Mouse (Mus musculus): ENCODE results near the gene Thap3.

Gene Thap3

DNA sequence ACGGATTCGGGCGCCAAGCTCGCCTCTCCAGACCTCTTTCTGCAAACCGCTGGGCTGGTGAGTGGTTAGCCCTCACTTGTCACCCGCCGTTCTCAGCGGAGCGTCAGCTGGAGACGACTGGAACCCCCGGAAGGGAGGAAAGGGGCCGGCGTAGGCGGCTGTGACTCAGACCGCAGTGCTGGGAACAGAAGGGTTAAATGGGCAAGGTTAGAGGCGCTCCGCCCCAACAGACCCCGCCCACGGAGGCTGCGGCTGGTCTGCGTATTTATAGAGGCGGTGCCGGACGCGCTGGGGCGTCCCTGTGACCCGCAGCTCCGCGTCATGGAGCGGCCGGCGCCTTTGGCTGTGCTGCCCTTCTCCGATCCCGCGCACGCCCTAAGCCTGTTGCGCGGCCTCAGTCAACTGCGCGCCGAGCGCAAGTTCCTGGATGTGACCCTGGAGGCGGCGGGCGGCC lies 19.9 kb upstream of the Thap3 start, which contains the start of gene Klhl21:
Gene Klhl21, plus strand, starts transcription at position 182 of the 454 bp plus-strand sequence.
- peak; percentile 94 to 95 for DNase-seq

DNA sequence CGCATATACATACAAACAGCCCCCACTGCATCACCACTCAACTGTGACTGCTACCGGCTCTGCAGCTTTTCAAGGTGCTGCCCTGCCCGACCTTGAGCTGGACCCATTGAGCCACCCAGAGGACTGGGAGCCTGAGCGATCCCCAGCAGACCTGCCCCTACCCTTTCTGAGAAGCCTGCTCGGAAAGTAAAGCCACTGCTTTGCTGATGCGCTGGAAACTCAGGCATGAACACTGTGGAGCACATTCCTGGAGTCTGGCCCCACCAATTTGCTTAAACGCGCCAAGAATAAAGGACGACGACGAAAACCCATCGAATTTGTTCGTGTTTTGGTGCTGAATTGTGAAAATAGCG lies 19.3 kb upstream of the Thap3 start:
- DNase-seq: no peak

DNA sequence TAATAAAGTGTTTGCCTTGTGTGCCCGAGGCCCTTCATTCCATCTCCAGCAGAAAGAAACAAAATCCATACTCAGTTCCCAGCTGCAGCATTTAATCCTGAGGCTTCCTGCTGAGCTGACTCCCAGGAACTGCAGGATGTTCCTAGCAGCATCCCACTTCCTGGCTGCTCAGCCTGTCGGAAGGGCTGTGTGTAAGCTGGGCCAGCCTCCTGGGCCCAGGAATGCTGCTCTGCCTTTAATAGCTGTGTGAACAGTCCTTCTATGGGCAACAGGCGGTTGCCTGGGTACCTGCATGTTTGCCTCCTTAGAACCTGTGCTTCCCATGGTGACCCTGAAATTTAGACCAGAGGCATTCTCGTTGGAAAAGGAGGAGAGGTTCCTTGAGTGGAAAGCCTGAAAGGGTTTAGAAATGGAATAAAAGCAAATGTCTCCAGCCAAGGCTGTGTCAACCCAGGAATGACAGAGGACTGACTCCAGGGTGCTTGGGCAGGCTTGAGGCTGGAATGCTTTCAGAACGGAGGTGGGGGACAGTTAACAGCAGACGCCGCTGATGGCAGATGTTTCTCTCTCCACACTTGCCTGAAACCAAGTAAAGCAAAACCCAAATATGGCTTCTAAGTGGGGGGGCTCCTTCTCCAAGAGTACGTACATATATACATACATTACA lies 18.8 kb upstream of the Thap3 start:
- DNase-seq: peak in 1 of 2 experiments; percentile 26

DNA sequence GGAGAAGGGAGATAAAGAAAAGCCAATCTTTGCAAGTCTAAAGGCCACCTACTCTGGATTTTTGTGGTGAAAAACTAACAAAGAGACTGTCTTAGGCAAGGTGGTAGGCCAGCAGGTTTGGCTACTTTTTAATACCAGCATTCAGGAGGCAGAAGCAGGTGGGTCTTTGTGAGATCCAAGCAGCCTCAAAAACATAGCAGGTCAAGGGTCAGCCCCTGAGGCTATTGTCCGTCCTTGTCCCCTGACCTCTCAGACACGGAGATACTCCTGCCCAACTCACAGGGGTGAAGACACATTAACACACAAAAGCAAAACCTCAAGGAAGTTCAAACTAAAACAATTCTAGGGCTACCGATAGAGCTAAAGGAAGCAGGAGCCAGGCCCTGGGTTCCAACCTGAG lies 18.0 kb upstream of the Thap3 start:
- DNase-seq: no peak

DNA sequence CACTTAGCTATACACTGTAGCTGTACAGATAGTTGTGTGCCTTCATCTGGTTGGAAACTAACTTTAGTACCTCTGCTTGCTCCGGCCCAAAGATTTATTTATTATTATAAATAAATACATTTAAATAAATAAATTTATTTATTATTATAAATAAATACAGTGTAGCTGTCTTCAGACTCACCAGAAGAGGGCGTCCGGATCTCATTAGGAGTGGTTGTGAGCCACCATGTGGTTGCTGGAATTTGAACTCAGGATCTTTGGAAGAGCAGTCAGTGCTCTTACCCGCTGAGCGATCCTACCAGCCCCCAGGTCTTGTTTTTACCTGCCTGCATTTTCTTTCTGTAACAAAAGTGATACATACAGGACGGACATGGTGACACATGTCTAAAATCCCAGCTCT lies 17.3 kb upstream of the Thap3 start:
- peak in 1 of 2 experiments; percentile 37 for DNase-seq

DNA sequence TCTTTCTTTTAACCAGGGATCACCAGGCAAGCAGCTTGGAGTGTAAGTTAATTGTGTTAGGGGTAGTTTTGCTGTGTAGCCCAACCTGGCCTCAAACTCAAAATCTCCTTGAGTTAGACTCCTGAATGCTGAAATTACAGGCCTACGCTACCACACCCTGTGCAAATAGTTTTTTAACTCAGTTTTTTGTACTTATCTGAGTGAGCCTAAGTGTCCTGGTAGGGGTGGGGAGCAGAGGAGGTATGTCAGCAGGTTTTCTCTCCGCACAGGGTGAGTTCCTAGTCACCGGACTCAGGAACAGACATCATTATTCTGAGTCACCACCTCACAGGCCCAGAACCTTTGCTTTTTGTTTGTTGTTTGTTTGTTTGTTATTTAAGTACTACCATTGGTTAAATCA lies 13.3 kb upstream of the Thap3 start:
- no peak for DNase-seq

DNA sequence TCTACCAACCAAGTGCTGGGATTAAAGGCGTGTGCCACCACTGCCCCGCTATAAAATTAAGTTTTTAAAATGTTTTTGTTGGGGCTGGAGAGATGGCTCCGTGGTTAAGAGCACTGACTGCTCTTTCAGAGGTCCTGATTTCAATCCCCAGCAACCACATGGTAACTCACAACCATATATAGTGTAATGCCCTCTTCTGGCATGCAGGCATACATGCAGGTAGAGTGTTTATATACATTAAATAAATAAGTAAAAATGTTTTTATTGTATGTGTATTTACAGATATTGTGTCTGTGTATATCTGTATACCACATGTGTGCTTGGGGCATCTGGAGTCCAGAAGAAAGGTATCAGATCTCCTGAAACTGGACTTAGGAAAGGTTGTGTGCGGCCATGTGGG lies 12.5 kb upstream of the Thap3 start:
- DNase-seq: no peak

DNA sequence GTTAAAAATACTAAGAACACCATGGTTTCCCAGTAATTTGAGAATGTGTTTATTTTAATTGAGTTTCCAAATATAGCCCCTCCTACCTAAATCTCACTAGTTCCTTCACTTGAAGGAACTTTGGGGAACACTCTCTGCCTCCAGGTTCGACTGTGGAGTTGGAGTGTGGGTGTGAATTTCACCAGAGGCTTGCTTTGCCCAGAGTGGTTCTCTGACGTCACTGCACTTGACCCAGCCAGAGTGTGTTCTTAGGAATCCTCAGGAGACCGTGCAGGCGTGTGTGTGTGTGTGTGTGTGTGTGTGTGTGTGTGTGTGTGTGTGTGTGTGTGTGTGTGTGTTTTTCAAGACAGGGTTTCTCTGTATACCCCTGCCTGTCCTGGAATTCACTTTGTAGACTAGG lies 12.1 kb upstream of the Thap3 start:
- no peak for DNase-seq

DNA sequence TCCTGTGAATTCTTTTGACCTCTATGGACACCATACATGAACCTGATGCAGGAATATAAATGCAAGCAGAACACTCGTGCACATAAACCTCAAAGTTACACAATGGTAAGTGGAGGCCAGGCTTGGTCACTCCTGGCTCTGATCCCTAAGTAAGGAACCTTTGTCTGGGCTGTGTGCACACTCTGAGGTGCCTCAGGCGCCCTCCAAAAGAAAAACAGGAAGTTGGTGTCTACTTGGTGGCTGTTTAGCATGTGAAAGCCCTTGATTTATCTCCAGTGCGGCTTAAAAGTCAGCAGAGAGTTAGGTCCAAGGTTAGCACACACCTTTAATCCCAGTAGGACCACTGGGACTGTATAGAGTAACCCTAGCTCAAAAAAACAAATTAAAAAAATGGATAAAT lies 10.7 kb upstream of the Thap3 start:
- no peak for DNase-seq

DNA sequence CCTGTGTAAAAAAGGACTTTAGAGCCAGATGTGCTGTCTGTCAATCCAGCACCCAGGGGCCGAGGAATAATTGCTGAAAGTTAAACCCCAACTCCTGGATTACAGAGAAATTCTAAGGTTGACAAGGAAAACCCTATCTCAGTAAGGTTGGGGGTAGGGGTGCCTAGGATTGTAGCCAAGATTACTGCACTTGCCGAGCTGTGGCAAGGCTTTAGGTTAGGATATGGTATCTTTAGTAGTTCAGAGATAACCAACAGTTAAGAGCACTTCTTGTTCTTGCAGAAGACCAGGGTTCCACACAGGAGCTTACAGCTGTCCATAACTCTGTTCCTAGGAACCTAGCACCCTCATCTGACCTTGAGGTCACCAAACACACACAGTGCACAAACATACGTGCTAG lies 8.9 kb upstream of the Thap3 start:
- DNase-seq: no peak

DNA sequence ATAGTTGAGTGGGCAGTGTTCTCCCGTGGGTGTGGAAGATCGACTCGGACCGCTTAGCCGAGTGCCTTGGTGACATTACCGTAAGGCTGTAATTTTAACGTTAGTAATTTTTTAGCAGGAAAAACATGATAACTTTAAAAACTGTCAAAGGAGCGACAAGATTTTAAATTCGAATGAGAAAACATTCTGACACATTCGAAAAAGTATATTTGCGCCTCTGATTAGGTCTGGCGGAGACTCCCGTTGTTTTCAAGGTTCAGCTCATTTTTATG lies 8.1 kb upstream of the Thap3 start:
- DNase-seq: no peak

DNA sequence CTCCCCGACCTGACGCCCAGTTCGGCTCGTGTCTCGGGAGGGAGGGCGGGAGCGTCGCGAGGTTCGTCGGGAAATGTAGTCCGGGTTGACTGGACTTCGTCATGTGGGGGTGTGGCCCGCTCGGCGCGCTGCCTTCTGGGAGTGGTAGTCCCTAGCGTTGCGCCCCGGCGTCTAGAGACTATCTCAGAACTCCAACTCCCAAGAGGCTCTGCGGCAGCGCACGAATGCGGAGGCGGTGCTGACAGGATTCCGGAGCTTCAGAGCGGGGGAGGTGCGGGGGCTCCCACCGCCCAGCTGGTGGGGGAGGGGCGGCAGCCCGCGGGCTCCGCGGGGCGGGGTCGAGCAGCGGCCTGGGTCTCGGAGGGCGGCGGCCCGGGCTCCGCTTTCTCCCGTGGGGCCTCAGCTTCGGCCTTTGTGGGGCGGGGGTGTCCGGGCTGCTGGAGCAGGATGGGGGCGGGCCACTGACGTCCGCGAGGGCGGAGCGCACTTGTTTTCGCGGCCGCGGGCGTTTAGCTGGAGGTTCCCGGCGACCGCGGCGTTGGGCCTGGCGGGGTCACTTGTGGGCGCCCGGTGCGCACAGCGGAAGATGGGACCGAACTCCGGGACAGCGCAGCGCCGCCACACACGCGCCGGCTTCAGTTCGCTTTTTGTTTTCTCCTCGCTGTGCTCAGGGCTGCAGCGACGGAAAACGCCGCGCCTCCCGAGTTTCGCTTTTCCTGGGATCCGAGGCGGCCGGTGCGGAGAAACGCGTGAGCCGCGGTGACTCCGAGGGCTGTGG lies 7.6 kb upstream of the Thap3 start, which contains the start of gene Phf13:
Gene Phf13, minus strand, starts transcription at position 86 of the 778 bp plus-strand sequence.
- peak; percentile 98 to 100 for DNase-seq

DNA sequence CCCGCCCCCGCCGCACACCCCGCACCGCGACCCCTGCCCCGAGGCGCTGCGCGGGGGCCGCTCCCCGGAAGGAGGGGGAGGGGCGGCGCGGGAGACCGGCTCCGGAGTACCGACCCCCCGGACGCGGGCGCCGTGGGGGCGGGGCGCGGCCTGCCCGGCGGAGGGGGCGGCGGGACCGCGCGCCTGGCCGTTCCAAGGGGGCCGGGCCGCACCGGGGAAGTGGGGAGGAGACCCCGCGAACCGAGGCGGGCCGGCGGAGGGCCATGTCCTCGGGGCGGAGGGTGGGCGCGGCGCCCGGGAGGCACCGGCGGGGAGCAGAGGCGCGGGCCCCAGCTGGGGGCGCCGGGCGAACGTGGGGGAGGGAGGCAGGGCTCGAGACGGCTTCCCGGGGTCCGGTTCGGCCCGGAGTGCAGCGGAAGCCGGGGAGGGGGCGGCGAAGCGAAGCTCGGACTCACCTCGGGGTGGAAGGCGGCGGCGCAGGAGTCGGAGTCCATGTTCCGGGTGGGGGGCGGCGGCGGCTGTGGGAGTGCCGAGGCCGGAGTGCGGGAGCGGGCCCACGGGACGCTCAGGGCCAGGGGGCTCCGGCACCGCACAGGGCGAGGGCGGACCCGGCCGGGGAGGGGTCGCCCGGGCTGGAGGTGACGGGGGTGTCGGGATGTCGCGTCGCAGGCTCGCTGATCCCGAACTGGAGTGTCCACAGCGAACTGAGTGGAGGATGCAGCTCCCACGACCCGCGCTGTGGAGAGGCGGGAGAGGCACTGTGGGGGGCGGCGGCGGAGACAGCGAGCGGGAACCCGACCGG lies 6.8 kb upstream of the Thap3 start:
- peak in 1 of 2 experiments; percentile 68 for DNase-seq

DNA sequence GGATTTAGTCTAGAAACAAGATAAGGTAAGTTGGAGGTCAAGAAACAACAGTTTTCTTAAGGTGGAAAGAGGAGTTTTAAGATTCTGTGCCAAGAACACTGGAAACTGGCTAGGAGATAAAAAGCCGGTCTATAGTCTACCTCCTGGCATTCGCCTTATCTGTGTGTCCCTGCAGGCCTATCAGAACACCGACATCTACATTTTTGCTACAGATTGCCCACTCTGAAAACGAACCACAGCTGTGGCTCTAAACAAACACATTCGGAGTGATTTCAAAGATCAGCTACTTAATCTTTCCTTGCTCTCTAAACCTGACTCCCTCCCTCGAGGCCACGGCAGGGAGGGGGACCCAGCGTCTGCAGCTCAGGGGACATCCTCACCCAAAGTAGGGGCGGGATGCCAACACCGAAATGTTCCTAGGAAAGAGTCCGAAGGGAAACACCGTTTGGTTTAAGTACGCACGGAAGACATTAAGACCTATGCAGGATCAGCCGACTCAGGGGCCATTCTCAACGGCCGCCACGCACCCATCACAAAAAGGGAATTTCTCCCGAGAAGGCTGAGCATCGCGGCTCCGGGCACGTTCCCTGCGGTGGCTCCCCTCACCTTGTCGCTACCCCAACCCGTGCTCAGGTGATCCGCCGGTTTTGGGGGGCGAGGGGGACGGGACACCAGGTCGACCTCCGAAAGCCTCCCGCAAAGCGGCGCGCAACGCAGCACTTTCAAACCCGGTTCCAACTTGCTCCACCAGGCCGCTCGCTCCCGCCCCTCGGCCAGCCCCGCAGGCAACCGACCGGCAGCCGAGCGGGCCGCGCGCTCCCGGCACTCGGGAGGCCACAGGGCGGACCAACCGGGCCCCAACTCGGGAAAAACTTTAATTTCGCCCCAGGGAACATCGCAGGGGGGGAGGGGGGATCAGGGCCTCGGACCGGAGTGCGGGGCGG lies 5.7 kb upstream of the Thap3 start:
- peak; percentile 51 to 62 for DNase-seq

DNA sequence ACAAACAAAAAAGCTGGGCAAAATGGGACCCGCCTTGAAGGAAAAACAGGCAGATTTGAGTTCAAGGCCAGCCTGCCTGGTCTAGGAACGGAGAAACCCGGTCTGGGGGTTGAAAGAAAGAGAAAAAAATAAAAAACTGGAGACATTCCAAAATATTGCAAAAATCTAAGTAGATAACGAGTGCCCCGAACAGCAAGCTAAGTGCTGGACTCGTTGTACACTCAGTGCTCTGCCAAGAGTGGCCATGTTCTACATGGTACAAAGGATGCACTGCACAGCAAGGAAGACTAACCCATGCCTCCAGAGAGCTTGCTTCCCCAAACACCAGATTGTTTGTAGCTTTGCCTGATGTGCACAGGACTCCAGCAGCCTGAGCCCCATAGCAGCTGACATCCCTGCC lies 4.2 kb upstream of the Thap3 start:
- no peak for DNase-seq

DNA sequence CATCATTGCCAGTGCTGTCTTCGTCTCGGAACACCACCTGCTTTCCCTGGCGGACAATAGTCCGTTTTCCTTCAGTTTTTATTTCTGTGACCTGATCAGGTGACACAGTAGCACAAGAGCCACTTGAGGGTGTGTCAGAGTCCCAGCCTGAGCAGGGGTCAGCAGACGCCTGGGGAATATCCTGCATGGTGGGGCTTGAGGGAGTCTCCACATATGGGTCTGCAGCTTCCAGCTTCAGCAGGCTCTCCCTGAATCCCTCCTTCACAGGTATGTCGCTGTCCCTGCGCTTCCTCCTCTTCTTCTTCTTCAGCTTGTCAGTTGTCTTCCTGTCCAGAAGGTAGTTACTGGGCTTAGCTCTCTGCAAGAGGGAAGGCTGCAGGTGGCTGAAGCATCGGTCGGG lies 3.3 kb upstream of the Thap3 start:
- no peak for DNase-seq

DNA sequence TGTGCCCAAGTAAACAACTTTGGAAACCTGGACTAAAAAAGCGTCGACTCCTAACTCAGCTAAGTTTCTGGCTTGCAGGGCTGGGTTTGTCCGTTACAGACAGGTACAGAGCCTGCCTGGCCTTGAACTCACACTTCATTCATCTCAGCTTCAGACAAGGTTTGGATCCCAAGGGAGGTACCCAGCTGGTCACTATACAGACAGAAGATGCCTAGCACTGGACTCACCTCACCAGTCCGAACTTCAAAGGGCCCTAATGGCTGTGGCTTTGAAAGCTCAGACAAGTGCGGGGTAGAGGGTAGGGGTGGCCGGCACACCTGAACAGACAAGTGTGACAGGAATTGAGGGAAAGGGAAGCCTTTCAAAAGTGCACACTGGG lies 302 bp upstream of the Thap3 start:
- DNase-seq: no peak

DNA sequence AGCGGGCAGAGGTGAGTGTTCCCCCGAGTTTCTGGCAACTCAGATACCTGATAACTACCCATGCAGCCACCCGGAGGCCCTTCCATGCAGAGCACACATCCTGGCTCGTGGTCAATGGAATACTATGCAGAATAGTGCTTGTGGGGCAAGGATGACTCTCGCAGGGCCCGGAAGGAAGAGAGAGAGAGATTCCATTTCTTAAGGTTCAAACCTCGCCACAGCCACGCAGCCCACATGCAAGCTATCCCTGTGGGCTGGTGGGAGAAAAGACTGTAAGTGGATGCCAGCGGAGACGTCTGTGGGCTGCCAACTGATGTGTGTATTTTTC lies 819 bp downstream of the Thap3 start:
- DNase-seq: no peak

DNA sequence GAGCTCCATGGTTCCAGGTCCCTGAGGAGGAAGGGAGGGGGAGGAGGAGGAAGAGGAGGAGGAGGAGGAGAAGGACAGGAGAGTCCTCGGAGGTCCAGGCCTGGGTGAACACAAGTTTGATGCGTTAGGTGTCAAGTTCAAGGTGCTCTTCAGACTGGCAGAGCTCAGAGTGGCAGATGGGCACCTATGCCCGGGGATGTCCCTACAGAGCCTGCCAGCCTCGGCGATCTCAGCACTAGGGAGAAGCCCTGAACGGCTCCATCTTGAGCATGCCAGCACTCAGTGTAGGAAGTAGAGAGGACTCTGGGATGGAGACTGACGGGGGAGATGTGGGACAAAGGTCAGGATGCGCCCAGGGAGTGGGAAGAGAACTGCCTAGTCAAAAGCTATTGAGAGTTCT lies 2.1 kb downstream of the Thap3 start:
- peak in 1 of 2 experiments; percentile 53 for DNase-seq

DNA sequence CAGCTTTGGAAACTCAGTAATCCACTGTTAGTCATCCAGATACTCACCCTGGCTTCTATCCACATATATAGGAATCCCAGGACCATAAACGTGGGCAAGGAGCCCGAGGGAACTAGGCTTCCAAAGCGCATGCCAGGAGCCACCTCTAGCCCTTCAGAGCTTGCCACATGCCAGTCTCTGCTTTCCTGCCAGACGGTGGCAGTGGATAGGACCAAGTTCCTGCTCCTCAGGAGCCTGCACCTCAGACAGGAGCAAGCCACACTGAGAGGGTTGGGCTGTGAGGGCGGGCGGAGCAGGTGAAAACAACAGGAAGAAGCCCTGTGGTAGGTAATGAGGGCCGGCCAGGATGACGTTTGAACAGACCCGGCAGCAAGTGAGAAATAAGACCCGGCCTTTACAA lies 2.9 kb downstream of the Thap3 start:
- peak; percentile 70 to 80 for DNase-seq

DNA sequence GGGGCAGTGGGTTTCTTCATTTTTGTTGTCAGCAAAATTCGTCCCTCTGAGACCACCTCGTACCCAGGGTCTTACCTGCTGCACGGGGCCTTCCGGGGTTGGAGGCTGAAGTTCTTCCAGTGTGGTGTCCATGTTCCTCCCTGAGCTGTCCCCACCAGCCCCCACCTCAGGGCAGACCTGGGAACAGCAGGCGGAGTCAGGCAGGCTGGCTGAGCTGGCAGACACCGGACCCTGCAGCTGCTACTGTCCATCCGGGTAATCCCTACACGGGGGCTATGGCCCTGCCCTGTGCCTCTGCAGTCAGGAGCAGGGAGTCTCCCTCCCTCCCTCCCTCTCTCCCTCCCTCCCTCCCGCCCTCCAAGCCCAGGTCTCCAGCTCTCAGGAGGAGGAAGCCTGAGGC lies 5.2 kb downstream of the Thap3 start:
- no peak for DNase-seq

DNA sequence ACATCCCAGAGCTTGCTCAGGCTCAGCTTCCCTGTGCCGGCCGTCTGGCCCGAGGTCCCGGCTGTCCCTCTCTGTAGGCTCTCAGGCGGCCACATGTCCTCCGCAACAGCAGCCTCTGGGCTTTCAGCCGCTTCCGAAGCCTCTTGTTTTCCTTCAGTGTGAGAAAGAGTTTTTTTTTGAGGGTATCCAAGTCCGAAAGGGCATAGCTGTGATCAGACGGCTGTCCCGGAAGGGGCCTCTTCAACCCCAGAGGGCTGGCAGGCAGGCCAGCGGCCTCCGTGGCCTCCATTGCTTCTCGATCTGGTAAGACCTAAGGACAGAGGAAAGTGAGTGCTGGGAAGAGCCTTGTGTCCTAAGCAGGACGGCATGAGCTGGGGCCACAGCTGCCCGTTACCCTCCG lies 5.8 kb downstream of the Thap3 start:
- no peak for DNase-seq

DNA sequence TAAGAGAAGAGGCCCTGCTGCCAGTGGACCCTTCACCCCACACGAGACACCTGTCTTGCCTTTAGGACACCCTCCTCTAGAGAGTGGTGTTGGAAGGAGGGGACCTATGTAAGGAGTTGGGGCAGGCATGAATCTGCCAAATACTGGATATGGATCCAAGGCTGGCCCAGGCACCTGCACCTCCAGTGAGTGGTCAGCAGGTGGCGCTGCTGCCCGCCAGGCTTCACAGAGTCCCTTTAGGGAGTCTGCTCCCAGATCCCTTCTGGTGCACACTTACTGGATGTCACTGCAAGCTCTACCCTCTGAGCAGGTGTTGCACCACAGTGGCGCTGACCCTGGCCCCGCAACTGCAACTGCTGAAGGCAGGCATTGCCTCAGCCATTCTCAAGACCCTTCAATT lies 7.4 kb downstream of the Thap3 start:
- peak; percentile 84 to 90 for DNase-seq
